Mouse (Mus musculus): ENCODE results near the gene Setdb2. TPM values are rescaled to one million over a fixed set of nuclear protein-coding genes. Genes with fewer than 3 reads are reported as not detected.
"Not testable (repeated sequence)": the region's sequence is repeated elsewhere in the genome, so short reads cannot be mapped to it uniquely, and the experiment has no call there.

Gene Setdb2
- polyA plus RNA-seq, 1 experiment from 2014 or later = 7.1 TPM

- Histone ChIP-seq H3K4me3 (replicated peaks; ENCODE audit: low read length) (no peak within 1 kb of the TSS), H3K36me3 (ENCODE audit: control insufficient read depth, insufficient read depth) (no peaks in the 10 kb centered on the region), H3K9me3 (ENCODE audit: control insufficient read depth, low read length) (no peaks in the 10 kb centered on the region), H3K9ac (replicated peaks; ENCODE audit: low read depth, low read length) (no peak within 1 kb of the TSS), H3K4me2 (ENCODE audit: low read length) (no peak within 1 kb of the TSS), H3K27me3 (replicated peaks; ENCODE audit: control insufficient read depth, insufficient read depth, low read length) (no peaks in the 10 kb centered on the region), H3K4me1 (replicated peaks; ENCODE audit: control insufficient read depth, insufficient read depth, low read length) (no peaks in the 10 kb centered on the region), H3K27ac (ENCODE audit: low read length) (no peak within 1 kb of the TSS)
- WGBS = 93% methylated on average over 3 of the region's 3 CpGs
- ATAC-seq = no peak
Measured at GRCm38 (mm10) chr14:59395281-59395680, 45.4 kb downstream of the Setdb2 start, which contains the start of gene Phf11c. Phf11c (minus strand) TSS chr14:59395381.

GRCm38 (mm10) chr14:59390181-59390580 is 50.5 kb downstream of the Setdb2 start:
- not testable (repeated sequence) for H3K4me1 ChIP-seq (replicated peaks; ENCODE audit: control insufficient read depth, insufficient read depth, low read length); H3K4me2 ChIP-seq (ENCODE audit: low read length); H3K36me3 ChIP-seq (ENCODE audit: control insufficient read depth, insufficient read depth); H3K4me3 ChIP-seq (replicated peaks; ENCODE audit: low read length); H3K9ac ChIP-seq (replicated peaks; ENCODE audit: low read depth, low read length); ATAC-seq; H3K9me3 ChIP-seq (ENCODE audit: control insufficient read depth, low read length); H3K27me3 ChIP-seq (replicated peaks; ENCODE audit: control insufficient read depth, insufficient read depth, low read length); H3K27ac ChIP-seq (ENCODE audit: low read length)
- 82% methylated on average over 4 of the region's 4 CpGs for WGBS

- no peak overlapping the region for H3K4me2 ChIP-seq (ENCODE audit: low read length)
- H3K4me1 ChIP-seq (replicated peaks; ENCODE audit: control insufficient read depth, insufficient read depth, low read length) = no peaks in the 10 kb centered on the region
- no peaks in the 10 kb centered on the region for H3K9me3 ChIP-seq (ENCODE audit: control insufficient read depth, low read length)
- no peak for ATAC-seq
- no peak overlapping the region for H3K4me3 ChIP-seq (replicated peaks; ENCODE audit: low read length)
- H3K36me3 ChIP-seq (ENCODE audit: control insufficient read depth, insufficient read depth) = no peaks in the 10 kb centered on the region
- no peak overlapping the region for H3K27ac ChIP-seq (ENCODE audit: low read length)
- 64% methylated on average over 1 of the region's 1 CpGs for WGBS
- H3K27me3 ChIP-seq (replicated peaks; ENCODE audit: control insufficient read depth, insufficient read depth, low read length) = no peaks in the 10 kb centered on the region
- H3K9ac ChIP-seq (replicated peaks; ENCODE audit: low read depth, low read length) = no peak overlapping the region
Measured at GRCm38 (mm10) chr14:59389532-59389931, 51.2 kb downstream of the Setdb2 start.

GRCm38 (mm10) chr14:59370348-59371068 is 70.2 kb downstream of the Setdb2 start:
- Histone ChIP-seq H3K4me2 (ENCODE audit: low read length) (no peak overlapping the region), H3K9me3 (ENCODE audit: control insufficient read depth, low read length) (peaks cover 3% of the 10 kb centered on the region; the same call in 1 of the 2 replicates), H3K4me1 (replicated peaks; ENCODE audit: control insufficient read depth, insufficient read depth, low read length) (no peaks in the 10 kb centered on the region), H3K9ac (replicated peaks; ENCODE audit: low read depth, low read length) (no peak overlapping the region), H3K4me3 (replicated peaks; ENCODE audit: low read length) (no peak overlapping the region), H3K36me3 (ENCODE audit: control insufficient read depth, insufficient read depth) (no peaks in the 10 kb centered on the region), H3K27ac (ENCODE audit: low read length) (no peak overlapping the region), H3K27me3 (replicated peaks; ENCODE audit: control insufficient read depth, insufficient read depth, low read length) (no peaks in the 10 kb centered on the region)
- WGBS = 93% methylated on average over 25 of the region's 25 CpGs
- no peak for ATAC-seq

GRCm38 (mm10) chr14:59366386-59367105 is 74.1 kb downstream of the Setdb2 start:
- Histone ChIP-seq H3K27ac (ENCODE audit: low read length) (no peak overlapping the region), H3K4me1 (replicated peaks; ENCODE audit: control insufficient read depth, insufficient read depth, low read length) (no peaks in the 10 kb centered on the region), H3K9ac (replicated peaks; ENCODE audit: low read depth, low read length) (no peak overlapping the region), H3K9me3 (ENCODE audit: control insufficient read depth, low read length) (peaks cover 3% of the 10 kb centered on the region; the same call in 1 of the 2 replicates), H3K4me2 (ENCODE audit: low read length) (no peak overlapping the region), H3K36me3 (ENCODE audit: control insufficient read depth, insufficient read depth) (no peaks in the 10 kb centered on the region), H3K27me3 (replicated peaks; ENCODE audit: control insufficient read depth, insufficient read depth, low read length) (no peaks in the 10 kb centered on the region), H3K4me3 (replicated peaks; ENCODE audit: low read length) (no peak overlapping the region)
- no peak for ATAC-seq
- WGBS = 90% methylated on average over 8 of the region's 8 CpGs

- Histone ChIP-seq H3K9ac (replicated peaks; ENCODE audit: low read depth, low read length) (no peak within 1 kb of the TSS), H3K4me1 (replicated peaks; ENCODE audit: control insufficient read depth, insufficient read depth, low read length) (no peaks in the 10 kb centered on the region), H3K27ac (ENCODE audit: low read length) (no peak within 1 kb of the TSS), H3K4me3 (replicated peaks; ENCODE audit: low read length) (no peak within 1 kb of the TSS), H3K4me2 (ENCODE audit: low read length) (no peak within 1 kb of the TSS), H3K36me3 (ENCODE audit: control insufficient read depth, insufficient read depth) (no peaks in the 10 kb centered on the region), H3K27me3 (replicated peaks; ENCODE audit: control insufficient read depth, insufficient read depth, low read length) (no peaks in the 10 kb centered on the region), H3K9me3 (ENCODE audit: control insufficient read depth, low read length) (no peaks in the 10 kb centered on the region)
- WGBS = 83% methylated on average over 6 of the region's 6 CpGs
- no peak for ATAC-seq
Measured at GRCm38 (mm10) chr14:59365244-59365644, 75.4 kb downstream of the Setdb2 start, which contains the start of gene Phf11d. Phf11d (minus strand) TSS chr14:59365470.

Other genes starting within 250 kb of the Setdb2 start
- gene Rcbtb1, start 239.7 kb downstream of the Setdb2 start, polyA plus RNA-seq (2015; fragmentation: Nextera tagmentation; extraction: Ambion mirVana) = 79.1 and 83.6 TPM in 2 replicates
- gene Gm6904, start 180.7 kb downstream of the Setdb2 start, polyA plus RNA-seq (2015; fragmentation: Nextera tagmentation; extraction: Ambion mirVana) = not detected in 2 replicates
- gene Phf11a, start 143.4 kb downstream of the Setdb2 start, polyA plus RNA-seq (2015; fragmentation: Nextera tagmentation; extraction: Ambion mirVana) = not detected in 2 replicates
- not detected in 2 replicates for gene Phf11b, start 99.5 kb downstream of the Setdb2 start, polyA plus RNA-seq (2015; fragmentation: Nextera tagmentation; extraction: Ambion mirVana)
- 0.16 and 0.19 TPM in 2 replicates for gene Phf11d, start 75.4 kb downstream of the Setdb2 start, polyA plus RNA-seq (2015; fragmentation: Nextera tagmentation; extraction: Ambion mirVana)
- 0.27 and 0.60 TPM in 2 replicates for gene Phf11c, start 45.5 kb downstream of the Setdb2 start, polyA plus RNA-seq (2015; fragmentation: Nextera tagmentation; extraction: Ambion mirVana)
- gene Cab39l, start 88 bp upstream of the Setdb2 start, polyA plus RNA-seq (2015; fragmentation: Nextera tagmentation; extraction: Ambion mirVana) = 23.4 and 23.5 TPM in 2 replicates
- 36.8 and 38.5 TPM in 2 replicates for gene Cdadc1, start 157.1 kb upstream of the Setdb2 start, polyA plus RNA-seq (2015; fragmentation: Nextera tagmentation; extraction: Ambion mirVana)
- gene Shisa2, start 184.4 kb upstream of the Setdb2 start, polyA plus RNA-seq (2015; fragmentation: Nextera tagmentation; extraction: Ambion mirVana) = 11.4 and 14.2 TPM in 2 replicates

All from forebrain, embryonic 16.5 days (tissue).